Mouse (Mus musculus): Measurements from ENCODE around the gene Reg3d. TPM values are rescaled to one million over a fixed set of nuclear protein-coding genes. Genes with fewer than 3 reads are reported as not detected.

Reg3d gene
- polyA plus RNA-seq, 1 experiment from 2014 or later, result not detected

- 46% methylated on average over 2 of the region's 2 CpGs for WGBS (ENCODE audit: insufficient replicate concordance)
- no peak for TF ChIP-seq EP300 (IDR thresholded peaks at IDR 0.05; ENCODE audit: low read depth)
- TF ChIP-seq CTCF (IDR thresholded peaks at IDR 0.05; ENCODE audit: low read depth), result no peak
Measured at GRCm38 (mm10) chr6:78361971-78362563, 16.6 kb downstream of the Reg3d start.

GRCm38 (mm10) chr6:78341689-78342088 is 37.0 kb downstream of the Reg3d start:
- H3K36me3 ChIP-seq (replicated peaks; ENCODE audit: insufficient read depth, low read length), result no peaks in the 10 kb centered on the region
- no peak overlapping the region for H3K4me3 ChIP-seq (ENCODE audit: low read depth, low read length)
- H3K9me3 ChIP-seq (ENCODE audit: low read length), result no peaks in the 10 kb centered on the region
- H3K27me3 ChIP-seq (ENCODE audit: insufficient read depth, low read length), result no peaks in the 10 kb centered on the region
- no peak overlapping the region for H3K27ac ChIP-seq (ENCODE audit: low read depth)
- WGBS (ENCODE audit: insufficient replicate concordance), result 62% methylated on average over 2 of the region's 2 CpGs
- ATAC-seq (no peak), DNase-seq (no peak)
- TF ChIP-seq CTCF (IDR thresholded peaks at IDR 0.05; ENCODE audit: low read depth) (no peak), EP300 (IDR thresholded peaks at IDR 0.05; ENCODE audit: low read depth) (no peak)
- H3K4me2 ChIP-seq (ENCODE audit: low read depth, low read length), result no peak overlapping the region
- no peaks in the 10 kb centered on the region for H3K4me1 ChIP-seq (ENCODE audit: insufficient read depth)
- no peak overlapping the region for H3K9ac ChIP-seq (replicated peaks)

More at GRCm38 (mm10) chr6:78361971-78362563, 16.6 kb downstream of the Reg3d start:
- H3K27me3 ChIP-seq (ENCODE audit: insufficient read depth, low read length), result no peaks in the 10 kb centered on the region
- no peak overlapping the region for H3K4me3 ChIP-seq (ENCODE audit: low read depth, low read length)
- H3K9me3 ChIP-seq (ENCODE audit: low read length), result no peaks in the 10 kb centered on the region
- no peak overlapping the region for H3K4me2 ChIP-seq (ENCODE audit: low read depth, low read length)
- H3K27ac ChIP-seq (ENCODE audit: low read depth), result no peak overlapping the region
- ATAC-seq (no peak), DNase-seq (no peak)
- H3K9ac ChIP-seq (replicated peaks), result no peak overlapping the region
- no peaks in the 10 kb centered on the region for H3K4me1 ChIP-seq (ENCODE audit: insufficient read depth)
- H3K36me3 ChIP-seq (replicated peaks; ENCODE audit: insufficient read depth, low read length), result no peaks in the 10 kb centered on the region

GRCm38 (mm10) chr6:78340296-78340695 is 38.4 kb downstream of the Reg3d start:
- no peak for TF ChIP-seq CTCF (IDR thresholded peaks at IDR 0.05; ENCODE audit: low read depth)
- no peak for TF ChIP-seq EP300 (IDR thresholded peaks at IDR 0.05; ENCODE audit: low read depth)
- Histone ChIP-seq H3K36me3 (replicated peaks; ENCODE audit: insufficient read depth, low read length) (no peaks in the 10 kb centered on the region), H3K4me1 (ENCODE audit: insufficient read depth) (no peaks in the 10 kb centered on the region), H3K9ac (replicated peaks) (no peak overlapping the region), H3K4me2 (ENCODE audit: low read depth, low read length) (no peak overlapping the region), H3K27me3 (ENCODE audit: insufficient read depth, low read length) (no peaks in the 10 kb centered on the region), H3K27ac (ENCODE audit: low read depth) (no peak overlapping the region), H3K9me3 (ENCODE audit: low read length) (no peaks in the 10 kb centered on the region), H3K4me3 (ENCODE audit: low read depth, low read length) (no peak overlapping the region)
- DNase-seq (no peak), ATAC-seq (no peak)

GRCm38 (mm10) chr6:78331919-78332569 is 46.6 kb downstream of the Reg3d start:
- H3K4me2 ChIP-seq (ENCODE audit: low read depth, low read length), result no peak overlapping the region
- DNase-seq (no peak), ATAC-seq (no peak)
- no peak overlapping the region for H3K9ac ChIP-seq (replicated peaks)
- 36% methylated on average over 7 of the region's 7 CpGs for WGBS (ENCODE audit: insufficient replicate concordance)
- no peak overlapping the region for H3K27ac ChIP-seq (ENCODE audit: low read depth)
- H3K9me3 ChIP-seq (ENCODE audit: low read length), result no peaks in the 10 kb centered on the region
- no peak overlapping the region for H3K4me3 ChIP-seq (ENCODE audit: low read depth, low read length)
- no peaks in the 10 kb centered on the region for H3K27me3 ChIP-seq (ENCODE audit: insufficient read depth, low read length)
- no peaks in the 10 kb centered on the region for H3K36me3 ChIP-seq (replicated peaks; ENCODE audit: insufficient read depth, low read length)
- TF ChIP-seq EP300 (IDR thresholded peaks at IDR 0.05; ENCODE audit: low read depth), result no peak
- TF ChIP-seq CTCF (IDR thresholded peaks at IDR 0.05; ENCODE audit: low read depth), result peak; percentile 35; the same call in 1 of the 2 replicates
- H3K4me1 ChIP-seq (ENCODE audit: insufficient read depth), result no peaks in the 10 kb centered on the region

- ATAC-seq (no peak), DNase-seq (no peak)
- no peaks in the 10 kb centered on the region for H3K27me3 ChIP-seq (ENCODE audit: insufficient read depth, low read length)
- no peak overlapping the region for H3K4me3 ChIP-seq (ENCODE audit: low read depth, low read length)
- no peaks in the 10 kb centered on the region for H3K4me1 ChIP-seq (ENCODE audit: insufficient read depth)
- TF ChIP-seq EP300 (IDR thresholded peaks at IDR 0.05; ENCODE audit: low read depth), result no peak
- no peak for TF ChIP-seq CTCF (IDR thresholded peaks at IDR 0.05; ENCODE audit: low read depth)
- no peaks in the 10 kb centered on the region for H3K9me3 ChIP-seq (ENCODE audit: low read length)
- no peak overlapping the region for H3K4me2 ChIP-seq (ENCODE audit: low read depth, low read length)
- 66% methylated on average over 2 of the region's 2 CpGs for WGBS (ENCODE audit: insufficient replicate concordance)
- no peak overlapping the region for H3K9ac ChIP-seq (replicated peaks)
- H3K27ac ChIP-seq (ENCODE audit: low read depth), result no peak overlapping the region
- H3K36me3 ChIP-seq (replicated peaks; ENCODE audit: insufficient read depth, low read length), result no peaks in the 10 kb centered on the region
Measured at GRCm38 (mm10) chr6:78329166-78329565, 49.5 kb downstream of the Reg3d start.

- Histone ChIP-seq H3K27ac (ENCODE audit: low read depth) (no peak overlapping the region), H3K9ac (replicated peaks) (no peak overlapping the region), H3K4me3 (ENCODE audit: low read depth, low read length) (no peak overlapping the region), H3K9me3 (ENCODE audit: low read length) (no peaks in the 10 kb centered on the region), H3K4me2 (ENCODE audit: low read depth, low read length) (no peak overlapping the region), H3K4me1 (ENCODE audit: insufficient read depth) (no peaks in the 10 kb centered on the region), H3K36me3 (replicated peaks; ENCODE audit: insufficient read depth, low read length) (no peaks in the 10 kb centered on the region), H3K27me3 (ENCODE audit: insufficient read depth, low read length) (no peaks in the 10 kb centered on the region)
- TF ChIP-seq EP300 (IDR thresholded peaks at IDR 0.05; ENCODE audit: low read depth) (no peak), CTCF (IDR thresholded peaks at IDR 0.05; ENCODE audit: low read depth) (no peak)
- DNase-seq (no peak), ATAC-seq (no peak)
Measured at GRCm38 (mm10) chr6:78327798-78328197, 50.9 kb downstream of the Reg3d start.

Other genes with a start within 250 kb of the Reg3d start
- not detected in 2 replicates for gene Reg3b, start 8.2 kb downstream of the Reg3d start, polyA plus RNA-seq (2015; fragmentation: Nextera tagmentation; extraction: Ambion mirVana)
- not detected in 2 replicates for gene Reg3a, start 1.8 kb upstream of the Reg3d start, polyA plus RNA-seq (2015; fragmentation: Nextera tagmentation; extraction: Ambion mirVana)
- not detected in 2 replicates for gene Reg2, start 16.8 kb upstream of the Reg3d start, polyA plus RNA-seq (2015; fragmentation: Nextera tagmentation; extraction: Ambion mirVana)
- 0.14 and 1.9 TPM in 2 replicates for gene Reg1, start 43.8 kb upstream of the Reg3d start, polyA plus RNA-seq (2015; fragmentation: Nextera tagmentation; extraction: Ambion mirVana)
- gene Reg3g, start 90.0 kb upstream of the Reg3d start, polyA plus RNA-seq (2015; fragmentation: Nextera tagmentation; extraction: Ambion mirVana), result not detected in 2 replicates

Measured in liver, postnatal 0 days (tissue).